Mouse (Mus musculus) cortical plate, adult 2 months (tissue): ENCODE results near the gene Cttnbp2.

Experiments
- CTCF ChIP-seq: fragments of 200-500 bp; IDR thresholded peaks from 2 replicates; pipeline ENCODE4 v1.5.1; 2011; ENCODE audit warnings: mild to moderate bottlenecking, control low read depth, low read length; ENCODE audit not compliant: insufficient read depth; ENCODE audit errors: extremely low read depth
- POLR2A ChIP-seq: fragments of 200-500 bp; IDR thresholded peaks from 2 replicates; pipeline ENCODE4 v1.6.1; 2011; ENCODE audit warnings: mild to moderate bottlenecking, low read length, control low read depth; ENCODE audit not compliant: insufficient read depth; ENCODE audit errors: extremely low read depth

- TF ChIP-seq POLR2A (no peak), CTCF (no peak)
Observed at GRCm38 (mm10) chr6:18466227-18466626, 48.4 kb downstream of the Cttnbp2 start.
